Mouse (Mus musculus) mouse embryonic stem cell (cell line): ENCODE measurements around the gene Zfp13.
"Not testable (repeated sequence)": the region's sequence is repeated elsewhere in the genome, so short reads cannot be mapped to it uniquely, and the experiment has no call there.

Experiments
- in situ Hi-C, 2 experiments: fragments of 300-500 bp; cut with MboI; formaldehyde crosslinking; loops; 1 replicate in 1 of 2; 3 replicates in 1 of 2; pipeline ENCODE4 v1.14.3; 2019 to 2020; ENCODE audit warnings: low sequenced_read_pairs in 2 of 2, low pct_unique_long_range_greater_than_20kb in 1 of 2, mixed read lengths in 1 of 2; ENCODE audit not compliant: unreplicated experiment in 1 of 2

Zfp13 gene

DNA sequence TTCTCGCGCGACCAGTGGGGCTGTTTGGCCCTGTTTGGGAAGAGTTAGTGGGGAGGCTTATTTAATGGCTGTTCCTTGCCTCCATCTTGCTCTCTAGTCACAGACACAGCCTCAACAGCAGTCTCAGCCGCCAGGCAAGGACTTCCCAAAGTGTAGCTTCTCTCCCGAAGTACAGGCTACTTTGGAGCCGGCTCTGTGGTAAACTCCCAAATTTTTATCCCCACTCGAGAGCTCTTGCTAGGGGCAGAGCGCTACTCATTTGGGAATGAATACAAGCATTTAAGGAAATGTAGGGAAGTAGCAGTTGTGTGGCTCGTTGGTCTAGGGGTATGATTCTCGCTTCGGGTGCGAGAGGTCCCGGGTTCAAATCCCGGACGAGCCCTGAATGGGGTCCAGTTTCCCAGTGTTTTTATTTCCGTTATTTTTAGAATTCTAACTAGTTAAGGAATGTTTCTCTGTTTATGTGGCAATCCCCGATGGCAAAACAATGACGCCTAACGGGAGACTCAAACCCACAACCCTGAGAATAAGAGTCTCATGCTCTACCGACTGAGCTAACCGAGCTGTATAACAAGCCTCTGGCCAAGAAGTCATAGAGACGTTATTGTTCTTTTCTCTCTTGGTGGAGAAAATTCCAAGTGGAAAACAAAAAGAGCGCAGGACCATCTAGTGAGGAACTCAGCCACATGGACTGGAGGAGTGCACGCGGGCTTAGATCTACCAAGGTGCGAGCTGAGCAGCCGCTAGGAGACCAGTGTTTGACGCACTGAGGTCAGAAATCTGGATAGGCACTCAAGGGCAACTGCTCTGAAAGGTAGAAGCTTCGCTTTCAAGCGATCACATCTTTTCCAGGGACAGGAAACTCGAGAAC is 58.4 kb downstream of the Zfp13 start:
- in situ Hi-C loops, result no loop called here

DNA sequence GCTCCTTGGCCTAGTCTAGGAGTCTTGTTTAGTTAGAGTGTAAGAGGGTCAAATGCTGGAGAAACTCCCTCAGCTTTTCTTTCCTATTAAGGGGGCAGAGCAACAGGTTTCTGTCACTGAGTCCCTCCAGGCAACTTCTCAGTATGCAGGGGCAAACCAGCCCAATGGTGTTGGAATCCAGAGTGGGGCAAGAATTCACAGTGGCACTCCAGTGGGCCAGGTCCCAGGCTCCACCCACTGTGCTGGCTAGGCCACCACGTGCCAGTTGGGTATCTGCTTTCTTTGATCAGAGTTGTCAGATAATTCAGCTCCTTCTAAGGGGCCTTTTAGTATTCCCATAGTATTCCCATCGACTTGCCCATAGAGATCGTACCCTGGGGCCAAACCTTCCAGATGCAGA is 59.2 kb downstream of the Zfp13 start:
- in situ Hi-C loops, result no loop called here

DNA sequence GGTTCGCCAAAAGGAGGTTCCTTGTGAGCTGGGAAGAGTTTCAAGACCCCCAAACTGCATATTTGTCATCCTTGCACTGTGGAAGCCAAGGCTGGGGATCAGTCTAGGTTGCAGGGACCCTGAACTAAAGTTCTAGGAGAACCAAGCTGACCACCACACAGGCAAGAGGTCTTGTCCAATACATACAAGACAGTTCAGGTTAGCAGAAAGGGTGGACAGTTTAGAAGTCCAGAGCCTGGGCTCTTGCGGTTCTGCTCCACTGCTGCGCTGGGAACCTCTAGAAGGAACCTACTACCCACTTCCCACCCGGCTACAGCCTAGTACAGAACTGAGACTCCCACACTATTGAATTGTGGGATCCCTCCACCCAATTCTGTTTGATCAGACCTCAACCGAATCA is 59.7 kb downstream of the Zfp13 start:
- in situ Hi-C loops, result no loop called here

DNA sequence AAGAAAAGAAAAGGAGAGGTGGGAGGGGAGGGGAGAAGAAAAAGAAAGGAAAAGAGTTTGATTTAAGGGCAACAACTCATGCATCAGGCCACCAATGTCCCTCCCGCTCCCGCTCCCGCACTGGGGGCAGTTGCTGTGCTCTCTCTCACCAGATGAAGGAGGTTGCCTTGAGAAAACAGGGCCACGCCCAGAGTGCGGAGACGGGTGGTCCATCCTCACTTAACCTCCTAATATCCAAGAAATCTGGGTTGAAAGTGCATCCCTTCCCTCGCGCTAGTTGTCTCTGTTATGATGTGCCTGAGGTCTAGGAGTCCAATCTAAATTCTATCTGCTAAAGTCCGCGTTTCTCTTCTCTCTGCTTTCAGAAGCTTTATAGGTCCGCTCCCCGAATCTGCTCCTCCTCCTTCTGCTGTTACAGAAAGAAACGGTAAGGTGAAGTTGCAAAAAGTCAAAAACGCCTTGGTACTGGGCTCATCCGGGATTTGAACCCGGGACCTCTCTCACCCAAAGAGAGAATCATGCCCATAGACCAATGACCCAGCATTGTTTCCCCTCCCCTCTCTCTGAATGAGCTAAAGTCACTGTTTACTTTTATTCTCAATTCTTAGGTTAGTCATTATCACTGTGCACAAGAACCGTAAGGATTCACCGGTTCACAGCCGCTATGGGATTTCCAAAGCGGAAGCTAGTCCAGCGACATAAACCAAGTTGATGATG is 60.8 kb downstream of the Zfp13 start:
- in situ Hi-C loops, result no loop called here

DNA sequence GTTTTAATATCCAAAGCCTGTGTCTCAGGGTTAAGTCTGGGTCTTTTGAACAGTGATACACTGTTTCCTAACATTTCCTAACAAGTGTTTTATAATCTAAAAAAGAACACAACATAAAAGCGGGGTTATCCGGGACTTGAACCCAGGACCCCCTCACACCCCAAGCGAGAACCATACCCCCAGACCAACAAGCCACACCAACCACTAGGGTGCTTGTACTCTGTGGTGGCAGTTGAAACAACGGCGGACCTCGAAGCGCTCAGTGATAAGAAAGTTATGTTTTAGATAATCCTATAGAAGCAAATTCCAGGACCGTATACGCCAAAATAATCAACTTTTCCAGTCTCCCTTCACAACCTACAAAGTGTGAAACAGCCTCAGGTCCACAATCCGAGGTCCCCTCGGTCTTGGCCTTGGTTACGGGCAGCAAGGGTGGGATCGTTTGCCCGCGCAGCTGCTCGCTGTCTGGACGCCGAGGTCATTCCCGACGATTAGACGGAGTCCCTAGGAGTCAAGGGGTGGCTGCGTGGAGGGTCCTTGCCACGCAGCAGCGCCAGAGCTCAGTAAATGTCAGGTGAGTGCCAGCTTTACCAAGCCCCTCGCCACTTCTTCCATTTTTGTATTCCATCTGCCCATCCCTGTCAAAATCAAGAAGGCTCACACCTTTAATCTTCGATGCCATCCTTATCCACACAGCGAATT is 61.6 kb downstream of the Zfp13 start:
- in situ Hi-C loops, result no loop called here

DNA sequence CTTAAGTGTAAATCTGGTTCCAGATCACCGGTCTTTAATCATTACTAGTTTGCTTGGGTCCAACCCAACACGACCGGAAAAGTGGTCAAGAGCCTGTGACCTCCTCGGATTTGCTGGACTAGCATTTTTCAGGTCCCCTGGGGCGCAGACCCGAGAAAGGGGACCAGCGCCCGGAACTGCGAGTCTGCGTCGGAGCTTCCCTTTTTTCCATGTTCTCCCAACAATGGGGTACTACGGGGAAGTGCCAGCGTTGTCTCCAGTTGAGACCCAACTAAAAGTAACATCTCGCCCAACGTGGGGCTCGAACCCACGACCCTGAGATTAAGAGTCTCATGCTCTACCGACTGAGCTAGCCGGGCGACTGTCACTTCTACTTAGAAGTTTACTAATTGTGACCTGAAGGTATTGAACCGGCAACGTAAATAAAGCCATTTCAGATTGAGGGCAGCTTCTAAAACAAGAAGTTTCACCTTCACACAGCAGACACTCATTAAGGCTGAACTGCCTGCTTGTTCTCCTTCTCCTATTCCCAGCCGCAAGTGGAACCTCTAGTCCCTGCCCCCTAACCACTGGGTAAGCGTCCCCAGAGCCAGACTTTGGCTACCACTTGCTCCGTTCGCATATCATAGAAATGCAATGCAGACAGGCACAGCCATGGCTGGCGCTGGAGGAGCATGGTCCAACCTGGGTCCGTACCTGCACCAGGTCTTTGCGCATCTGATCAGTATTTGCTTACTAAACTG is 64.1 kb downstream of the Zfp13 start:
- in situ Hi-C loops, result not testable (repeated sequence)

DNA sequence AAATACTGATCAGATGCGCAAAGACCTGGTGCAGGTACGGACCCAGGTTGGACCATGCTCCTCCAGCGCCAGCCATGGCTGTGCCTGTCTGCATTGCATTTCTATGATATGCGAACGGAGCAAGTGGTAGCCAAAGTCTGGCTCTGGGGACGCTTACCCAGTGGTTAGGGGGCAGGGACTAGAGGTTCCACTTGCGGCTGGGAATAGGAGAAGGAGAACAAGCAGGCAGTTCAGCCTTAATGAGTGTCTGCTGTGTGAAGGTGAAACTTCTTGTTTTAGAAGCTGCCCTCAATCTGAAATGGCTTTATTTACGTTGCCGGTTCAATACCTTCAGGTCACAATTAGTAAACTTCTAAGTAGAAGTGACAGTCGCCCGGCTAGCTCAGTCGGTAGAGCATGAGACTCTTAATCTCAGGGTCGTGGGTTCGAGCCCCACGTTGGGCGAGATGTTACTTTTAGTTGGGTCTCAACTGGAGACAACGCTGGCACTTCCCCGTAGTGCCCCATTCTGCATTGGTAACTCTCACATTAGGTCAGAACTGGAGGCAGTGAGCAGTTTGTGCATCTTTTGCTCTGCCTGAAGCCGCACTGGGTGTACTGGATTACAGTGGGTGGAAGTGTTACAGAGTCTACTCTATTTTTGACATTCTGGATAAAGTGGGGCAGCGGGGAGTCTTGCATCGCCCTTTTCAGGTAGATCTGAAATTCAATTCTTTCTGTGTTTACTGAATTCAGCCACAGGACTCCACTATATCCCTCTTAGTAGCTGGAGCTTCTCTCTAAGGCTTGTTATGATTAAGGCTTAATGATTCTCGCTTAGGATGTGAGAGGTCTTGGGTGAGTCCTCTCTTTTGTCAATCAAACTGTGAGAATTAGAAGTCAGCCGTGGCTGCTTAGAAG is 65.4 kb downstream of the Zfp13 start:
- in situ Hi-C loops, result not testable (repeated sequence)

DNA sequence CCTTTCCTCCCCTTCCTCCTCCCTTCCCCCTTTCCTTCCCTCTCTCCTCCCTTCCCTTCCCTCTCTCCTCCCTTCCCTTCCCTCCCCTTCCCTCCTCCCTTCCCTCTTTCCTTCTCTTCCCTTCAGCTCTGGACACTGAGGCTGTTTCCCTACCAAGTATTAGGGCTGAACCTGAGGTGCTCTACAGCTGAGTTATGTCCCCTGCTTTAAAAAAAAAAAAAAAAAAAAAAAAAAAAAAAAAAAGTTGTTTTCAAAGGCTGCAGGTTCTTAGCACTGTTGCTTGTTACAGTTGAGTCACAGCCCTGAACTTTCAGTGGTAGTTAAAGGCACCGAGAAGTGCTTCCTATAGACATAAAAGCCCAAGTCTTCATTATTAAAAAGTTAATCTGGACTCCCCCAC is 67.9 kb downstream of the Zfp13 start:
- in situ Hi-C loops, result not testable (repeated sequence)
